Mouse (Mus musculus) ES-Bruce4 (cell line): ENCODE measurements around the gene Kmt2c.

Experiments
- CTCF ChIP-seq: IDR thresholded peaks from one replicate; pipeline ENCODE4 v1.8.1; 2011; ENCODE audit warnings: low read depth, low read length
- EP300 ChIP-seq: IDR thresholded peaks from 2 replicates; pipeline ENCODE4 v1.6.1; 2011; ENCODE audit warnings: low read depth, low read length; ENCODE audit not compliant: insufficient read depth

GRCm38 (mm10) chr5:25516301-25516895 is 17.8 kb upstream of the Kmt2c start:
- TF ChIP-seq CTCF (no peak), EP300 (no peak)
